Mouse (Mus musculus): ENCODE data around the gene Mageb2.
"Not testable (repeated sequence)": the region's sequence is repeated elsewhere in the genome, so short reads cannot be mapped to it uniquely, and the experiment has no call there.

DNA sequence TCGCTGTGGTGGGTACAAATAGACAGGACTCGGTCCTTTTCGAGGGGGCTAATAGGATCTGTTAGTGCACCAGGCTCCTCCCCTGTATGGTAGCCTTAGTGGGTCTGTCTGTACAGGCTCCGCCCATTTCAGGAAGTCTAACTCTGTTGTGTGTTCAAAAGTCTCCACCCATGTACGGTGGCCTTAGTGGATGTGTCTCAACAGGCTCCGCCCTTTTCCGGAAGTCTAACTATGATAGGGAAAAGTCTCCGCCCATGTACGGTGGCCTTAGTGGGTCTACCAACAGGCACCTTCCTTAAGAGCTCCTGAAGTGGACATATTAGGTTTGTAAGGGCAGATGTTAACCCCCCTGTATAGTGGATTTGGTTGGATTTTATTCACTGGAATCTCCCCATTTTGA lies 18.2 kb upstream of the Mageb2 start:
- not testable (repeated sequence) for TF ChIP-seq FLI1 (IDR thresholded peaks at IDR 0.05; ENCODE audit: low read length); GATA1 (IDR thresholded peaks at IDR 0.05; ENCODE audit: borderline replicate concordance, low read length)

All from megakaryocyte, embryonic 14.5 days (primary cell).